Mouse (Mus musculus) heart, embryonic 14.5 days (tissue): ENCODE measurements at regions not wholly inside any gene's neighbourhood (a gene's known extent, or its start where the extent isn't known, plus 50 kb on each side); places are given as distances from the start of the nearest gene placed in this dataset.

ENCODE experiments used
- ATAC-seq: fragments of 200-750 bp; cut with Nextera tagmentation; 2 replicates; pipeline ENCODE4 v1.8.0; 2017; ENCODE audit warnings: low read depth, moderate TSS enrichment; ENCODE audit not compliant: insufficient number of reproducible peaks, insufficient read depth, low FRiP score
- H3K27ac ChIP-seq, 2 experiments: fragments of 200-500 bp in 1 of 2; fragments of 300-500 bp in 1 of 2; sonication (generic) in 1 of 2; replicated peaks in 1 of 2; 2 replicates each; pipeline ENCODE4 v1.5.1; 2012 to 2014; ENCODE audit warnings: low read depth in 2 of 2, low read length in 2 of 2, control low read depth in 1 of 2, mild to moderate bottlenecking in 1 of 2, mixed read lengths in 1 of 2; ENCODE audit not compliant: control insufficient read depth in 1 of 2, insufficient read depth in 1 of 2
- H3K27me3 ChIP-seq: fragments of 300-500 bp; sonication (generic); 2 replicates; pipeline ENCODE4 v1.6.1; 2014; ENCODE audit warnings: mild to moderate bottlenecking, low read length, control low read depth; ENCODE audit not compliant: control insufficient read depth, insufficient read depth
- H3K36me3 ChIP-seq: fragments of 300-500 bp; sonication (generic); 2 replicates; pipeline ENCODE4 v1.6.1; 2014; ENCODE audit warnings: mild to moderate bottlenecking, control low read depth, low read length, mixed read lengths; ENCODE audit not compliant: control insufficient read depth, insufficient read depth
- H3K4me1 ChIP-seq, 2 experiments: fragments of 200-500 bp in 1 of 2; fragments of 300-500 bp in 1 of 2; sonication (generic) in 1 of 2; 2 replicates each; pipeline ENCODE4 v1.6.1; 2012 to 2014; ENCODE audit warnings: low read length in 2 of 2, control low read depth in 1 of 2, mixed read lengths in 1 of 2; ENCODE audit not compliant: control insufficient read depth in 2 of 2, insufficient read depth in 2 of 2
- H3K4me2 ChIP-seq: fragments of 300-500 bp; sonication (generic); 2 replicates; pipeline ENCODE4 v1.6.1; 2014; ENCODE audit warnings: mild to moderate bottlenecking, low read length
- H3K4me3 ChIP-seq, 2 experiments: fragments of 200-500 bp in 1 of 2; fragments of 300-500 bp in 1 of 2; sonication (generic) in 1 of 2; 2 replicates each; pipeline ENCODE4 v1.5.1; 2012 to 2014; ENCODE audit warnings: low read length in 2 of 2, mild to moderate bottlenecking in 2 of 2, control low read depth in 1 of 2, low read depth in 1 of 2, moderate library complexity in 1 of 2; ENCODE audit not compliant: control insufficient read depth in 1 of 2, insufficient read depth in 1 of 2
- H3K9ac ChIP-seq: fragments of 300-500 bp; sonication (generic); 2 replicates; pipeline ENCODE4 v1.6.1; 2014; ENCODE audit warnings: mild to moderate bottlenecking, low read length
- H3K9me3 ChIP-seq: fragments of 300-500 bp; sonication (generic); 2 replicates; pipeline ENCODE4 v1.6.1; 2016; ENCODE audit warnings: low read length, control low read depth; ENCODE audit not compliant: control insufficient read depth
- WGBS: fragments of 180-500 bp; shearing (Covaris S2); extraction: QIAGEN DNeasy Blood & Tissue Kit; methylation state at CpG from one replicate; pipeline ENCODE4 v1.1.7; 2014; 5-methylcytosine and 5-hydroxymethylcytosine counted together

GRCm38 (mm10) chr9:88221276-88221675, 105.7 kb upstream of the Nt5e start:
- Histone ChIP-seq H3K27ac (no peak overlapping the region), H3K9me3 (no peaks in the 10 kb centered on the region), H3K4me3 (no peak overlapping the region), H3K4me2 (no peak overlapping the region), H3K36me3 (no peaks in the 10 kb centered on the region), H3K4me1 (no peaks in the 10 kb centered on the region), H3K9ac (no peak overlapping the region), H3K27me3 (peaks cover 7% of the 10 kb centered on the region; the same call in 1 of the 2 replicates)
- no peak for ATAC-seq
- 87% methylated on average over 14 of the region's 14 CpGs for WGBS

GRCm38 (mm10) chr9:88221850-88222353, 105.1 kb upstream of the Nt5e start:
- Histone ChIP-seq H3K4me1 (no peaks in the 10 kb centered on the region), H3K9me3 (no peaks in the 10 kb centered on the region), H3K36me3 (no peaks in the 10 kb centered on the region), H3K27ac (no peak overlapping the region), H3K4me3 (no peak overlapping the region), H3K4me2 (no peak overlapping the region), H3K9ac (no peak overlapping the region), H3K27me3 (peaks cover 7% of the 10 kb centered on the region; the same call in 1 of the 2 replicates)
- no peak for ATAC-seq
- 31% methylated on average over 7 of the region's 7 CpGs for WGBS

- peaks cover 8 to 12% of the 10 kb centered on the region in 2 experiments for H3K4me1 ChIP-seq
- no peak for ATAC-seq
- no peaks in the 10 kb centered on the region for H3K27me3 ChIP-seq
- H3K9me3 ChIP-seq = no peaks in the 10 kb centered on the region
- no peak overlapping the region for H3K4me2 ChIP-seq
- H3K36me3 ChIP-seq = no peaks in the 10 kb centered on the region
- no peak overlapping the region for H3K4me3 ChIP-seq
- H3K9ac ChIP-seq = no peak overlapping the region
- no peak overlapping the region for H3K27ac ChIP-seq
- WGBS = 48% methylated on average over 2 of the region's 2 CpGs
Observed at GRCm38 (mm10) chr9:88237126-88237525, 89.9 kb upstream of the Nt5e start.

GRCm38 (mm10) chr9:88238346-88238745, 88.7 kb upstream of the Nt5e start:
- Histone ChIP-seq H3K36me3 (no peaks in the 10 kb centered on the region), H3K4me1 (peaks cover 8 to 12% of the 10 kb centered on the region in 2 experiments), H3K27me3 (no peaks in the 10 kb centered on the region), H3K27ac (no peak overlapping the region), H3K9me3 (no peaks in the 10 kb centered on the region), H3K4me2 (no peak overlapping the region), H3K4me3 (no peak overlapping the region), H3K9ac (no peak overlapping the region)
- no peak for ATAC-seq
- WGBS = 80% methylated on average over 5 of the region's 5 CpGs

GRCm38 (mm10) chr9:88240740-88241139, 86.3 kb upstream of the Nt5e start:
- ATAC-seq = peak; percentile 74
- no peaks in the 10 kb centered on the region for H3K27me3 ChIP-seq
- peak overlapping the region; percentile 67 for H3K9ac ChIP-seq
- no peaks in the 10 kb centered on the region for H3K36me3 ChIP-seq
- peak overlapping the region; percentile 87 to 94 for H3K27ac ChIP-seq
- H3K4me2 ChIP-seq = peak overlapping the region; percentile 71
- WGBS = 10% methylated on average over 4 of the region's 4 CpGs
- peaks cover 8 to 12% of the 10 kb centered on the region in 2 experiments for H3K4me1 ChIP-seq
- H3K4me3 ChIP-seq = peak overlapping the region; percentile 37 to 41; a peak in 3 of 4 replicates
- no peaks in the 10 kb centered on the region for H3K9me3 ChIP-seq

GRCm38 (mm10) chr9:88241203-88241995, 85.6 kb upstream of the Nt5e start:
- H3K4me2 ChIP-seq = peak overlapping the region; percentile 71
- no peaks in the 10 kb centered on the region for H3K27me3 ChIP-seq
- peak; percentile 87 for ATAC-seq
- WGBS = 5% methylated on average over 18 of the region's 18 CpGs
- peak overlapping the region; percentile 37 to 41 for H3K4me3 ChIP-seq
- H3K27ac ChIP-seq = peak overlapping the region; percentile 87 to 94
- peak overlapping the region; percentile 67 for H3K9ac ChIP-seq
- H3K9me3 ChIP-seq = no peaks in the 10 kb centered on the region
- H3K4me1 ChIP-seq = peaks cover 8 to 12% of the 10 kb centered on the region in 2 experiments
- no peaks in the 10 kb centered on the region for H3K36me3 ChIP-seq

- H3K9me3 ChIP-seq = no peaks in the 10 kb centered on the region
- no peak overlapping the region for H3K4me2 ChIP-seq
- no peak overlapping the region for H3K9ac ChIP-seq
- no peak overlapping the region for H3K27ac ChIP-seq
- ATAC-seq = no peak
- H3K27me3 ChIP-seq = no peaks in the 10 kb centered on the region
- no peaks in the 10 kb centered on the region for H3K36me3 ChIP-seq
- 84% methylated on average over 7 of the region's 7 CpGs for WGBS
- no peak overlapping the region for H3K4me3 ChIP-seq
- peaks cover 8 to 12% of the 10 kb centered on the region in 2 experiments for H3K4me1 ChIP-seq
Observed at GRCm38 (mm10) chr9:88242530-88242929, 84.5 kb upstream of the Nt5e start.
